Mouse (Mus musculus) neural tube, embryonic 11.5 days (tissue): ENCODE data around the gene Cds2. TPM values are rescaled to one million over a fixed set of nuclear protein-coding genes. Genes with fewer than 3 reads are reported as not detected.

Source experiments
- ATAC-seq: fragments of 200-750 bp; cut with Nextera tagmentation; 2 replicates; pipeline ENCODE4 v1.8.0; 2017; ENCODE audit warnings: moderate number of reproducible peaks, mild to moderate bottlenecking, moderate TSS enrichment, moderate library complexity; ENCODE audit not compliant: insufficient read depth, low FRiP score, low TSS enrichment
- DNase-seq: peaks from one replicate; pipeline ENCODE4 v3.0.0-alpha.2; 2015; ENCODE audit warnings: low spot score
- H3K27ac ChIP-seq: fragments of 300-500 bp; sonication (generic); 2 replicates; pipeline ENCODE4 v1.5.1; 2014; ENCODE audit warnings: low read depth, mild to moderate bottlenecking, low read length
- H3K27me3 ChIP-seq: fragments of 300-500 bp; sonication (generic); 2 replicates; pipeline ENCODE4 v1.6.1; 2014; ENCODE audit warnings: mild to moderate bottlenecking, low read length, mixed read lengths; ENCODE audit not compliant: control insufficient read depth, insufficient read depth
- H3K36me3 ChIP-seq: fragments of 300-500 bp; sonication (generic); 2 replicates; pipeline ENCODE4 v1.6.1; 2014; ENCODE audit warnings: mild to moderate bottlenecking, low read length, moderate library complexity, mixed read lengths; ENCODE audit not compliant: control insufficient read depth, insufficient read depth
- H3K4me1 ChIP-seq: fragments of 300-500 bp; sonication (generic); 2 replicates; pipeline ENCODE4 v1.6.1; 2014; ENCODE audit warnings: low read length, mixed read lengths; ENCODE audit not compliant: control insufficient read depth, insufficient read depth
- H3K4me2 ChIP-seq: fragments of 300-500 bp; sonication (generic); 2 replicates; pipeline ENCODE4 v1.6.1; 2014; ENCODE audit warnings: low read depth, mild to moderate bottlenecking, moderate library complexity
- H3K4me3 ChIP-seq: fragments of 300-500 bp; sonication (generic); 2 replicates; pipeline ENCODE4 v1.5.1; 2014; ENCODE audit warnings: low read depth, low read length
- H3K9ac ChIP-seq: fragments of 300-500 bp; sonication (generic); 2 replicates; pipeline ENCODE4 v1.6.1; 2014; ENCODE audit warnings: mild to moderate bottlenecking, low read length
- H3K9me3 ChIP-seq: fragments of 300-500 bp; sonication (generic); 2 replicates; pipeline ENCODE4 v1.6.1; 2016; ENCODE audit warnings: low read length; ENCODE audit not compliant: control insufficient read depth
- WGBS: fragments of 180-500 bp; shearing (Covaris S2); extraction: QIAGEN DNeasy Blood & Tissue Kit; methylation state at CpG from one replicate; pipeline ENCODE4 v1.1.7; 2014; 5-methylcytosine and 5-hydroxymethylcytosine counted together
- polyA plus RNA-seq: library from polyadenylated mRNA; unstranded; fragments of >200 nt; fragmentation: Nextera tagmentation; extraction: Ambion mirVana; gene quantifications from 2 replicates; pipeline ENCODE4 v1.2.1, GENCODE M21; 2014

Gene Cds2
- polyA plus RNA-seq, 1 experiment from 2014 or later, result 37.6 TPM

DNA sequence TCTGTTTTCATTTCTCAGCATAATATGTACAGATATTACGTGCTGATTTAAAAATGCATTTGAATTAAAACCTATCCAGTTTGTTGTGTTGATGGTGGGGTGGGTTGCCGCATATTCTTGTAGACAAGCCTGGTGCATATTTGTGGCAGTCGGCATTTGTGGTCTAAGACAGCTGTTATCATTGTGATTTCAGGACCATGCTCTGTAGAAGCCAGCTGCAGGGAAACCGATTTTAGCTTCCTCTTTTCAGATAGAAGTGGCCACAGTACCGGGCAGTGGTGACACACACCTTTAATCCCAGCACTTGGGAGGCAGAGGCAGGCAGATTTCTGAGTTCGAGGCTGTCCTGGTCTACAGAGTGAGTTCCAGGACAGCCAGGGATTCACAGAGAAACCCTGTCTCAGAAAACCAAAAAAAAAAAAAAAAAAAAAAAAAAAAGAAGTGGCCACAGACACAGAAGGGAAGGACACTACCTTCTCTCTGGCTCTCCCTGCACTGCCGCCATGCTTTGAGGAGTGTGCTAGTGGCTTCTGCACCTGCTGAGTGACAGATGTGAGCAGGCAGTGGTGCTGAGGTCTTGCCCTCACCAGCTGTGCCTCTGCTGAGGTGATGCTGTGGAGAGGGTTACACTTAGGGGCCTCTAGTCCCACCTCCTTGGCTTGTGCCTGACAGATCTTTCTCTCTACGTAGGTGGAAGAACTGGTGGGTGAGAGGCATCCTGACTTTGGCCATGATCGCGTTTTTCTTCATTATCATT lies 30.9 kb downstream of the Cds2 start:
- H3K36me3 ChIP-seq, result no peaks in the 10 kb centered on the region
- DNase-seq (no peak), ATAC-seq (no peak)
- WGBS, result 87% methylated on average over 10 of the region's 10 CpGs
- no peak overlapping the region for H3K27ac ChIP-seq
- no peaks in the 10 kb centered on the region for H3K27me3 ChIP-seq
- H3K4me1 ChIP-seq, result peaks cover 3% of the 10 kb centered on the region; the same call in 1 of the 2 replicates
- no peaks in the 10 kb centered on the region for H3K9me3 ChIP-seq
- H3K4me2 ChIP-seq, result no peak overlapping the region
- no peak overlapping the region for H3K9ac ChIP-seq
- no peak overlapping the region for H3K4me3 ChIP-seq

DNA sequence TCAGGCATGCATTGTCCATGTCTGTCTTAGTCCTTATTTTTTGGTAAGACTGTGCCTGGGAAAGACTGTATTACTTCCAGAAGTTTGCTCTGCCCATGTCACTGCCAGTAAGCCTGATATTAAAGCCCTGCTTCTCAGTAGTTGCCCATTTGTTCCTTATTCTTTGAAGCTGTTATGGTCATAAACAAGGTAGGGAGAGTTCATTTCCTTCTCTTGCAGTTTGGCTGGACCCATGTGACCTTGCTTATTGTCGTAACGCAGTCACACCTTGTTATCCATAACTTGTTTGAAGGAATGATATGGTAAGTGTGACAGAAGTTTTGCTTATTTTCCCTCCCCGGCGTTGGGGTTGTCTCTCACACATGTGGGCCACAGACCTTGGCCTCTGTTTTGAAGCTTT lies 35.3 kb downstream of the Cds2 start:
- no peak overlapping the region for H3K27ac ChIP-seq
- ATAC-seq, result no peak
- 97% methylated on average over 4 of the region's 4 CpGs for WGBS
- peaks cover 5% of the 10 kb centered on the region for H3K36me3 ChIP-seq
- H3K4me1 ChIP-seq, result no peaks in the 10 kb centered on the region
- no peak overlapping the region for H3K9ac ChIP-seq
- H3K9me3 ChIP-seq, result no peaks in the 10 kb centered on the region
- no peak overlapping the region for H3K4me2 ChIP-seq
- no peak for DNase-seq
- H3K4me3 ChIP-seq, result no peak overlapping the region
- no peaks in the 10 kb centered on the region for H3K27me3 ChIP-seq

DNA sequence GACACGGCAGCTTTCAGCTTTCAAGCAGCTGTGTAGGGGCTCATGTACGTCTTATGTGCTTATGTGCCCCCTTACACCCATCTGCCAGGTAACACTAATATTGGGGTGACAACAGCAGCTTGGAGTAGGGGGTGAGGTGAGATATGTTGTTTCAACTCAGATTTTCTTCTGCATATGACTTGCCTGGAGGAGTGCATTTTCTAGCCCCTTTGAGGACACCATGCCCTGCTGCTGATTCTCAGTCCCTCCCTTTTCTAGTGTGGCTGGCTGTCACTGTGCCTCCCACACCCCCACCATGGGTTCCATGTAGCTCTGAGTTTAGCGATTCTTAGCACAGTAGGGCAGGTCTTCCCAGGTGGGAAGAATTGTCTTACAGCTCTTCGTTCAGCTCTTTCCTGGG lies 38.5 kb downstream of the Cds2 start:
- Histone ChIP-seq H3K9me3 (no peaks in the 10 kb centered on the region), H3K9ac (no peak overlapping the region), H3K27ac (no peak overlapping the region), H3K4me3 (no peak overlapping the region), H3K27me3 (no peaks in the 10 kb centered on the region), H3K4me1 (no peaks in the 10 kb centered on the region), H3K4me2 (no peak overlapping the region), H3K36me3 (peaks cover 5% of the 10 kb centered on the region)
- ATAC-seq (no peak), DNase-seq (no peak)
- WGBS, result 99% methylated on average over 4 of the region's 4 CpGs

DNA sequence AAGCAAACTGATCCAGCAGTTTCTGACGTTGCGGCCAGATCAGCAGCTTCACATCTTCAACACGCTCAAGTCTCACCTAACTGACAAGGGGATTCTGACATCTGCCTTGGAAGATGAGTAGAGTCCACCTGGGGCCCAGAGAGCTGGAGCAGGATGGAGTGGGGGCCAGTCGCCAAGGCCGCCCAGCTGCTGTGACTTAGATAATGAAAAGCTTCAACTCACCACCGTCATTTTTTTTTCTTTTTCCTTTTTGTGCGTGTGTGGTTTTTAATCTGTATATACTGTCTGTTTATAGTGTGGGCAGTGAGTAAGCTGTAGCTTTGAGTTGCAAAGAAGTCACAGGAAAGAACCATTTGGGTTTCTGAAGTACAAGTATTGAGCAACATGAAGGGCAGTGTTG lies 42.2 kb downstream of the Cds2 start:
- ATAC-seq (no peak), DNase-seq (no peak)
- no peak overlapping the region for H3K4me2 ChIP-seq
- WGBS, result 94% methylated on average over 7 of the region's 7 CpGs
- H3K4me3 ChIP-seq, result no peak overlapping the region
- no peaks in the 10 kb centered on the region for H3K27me3 ChIP-seq
- no peak overlapping the region for H3K9ac ChIP-seq
- no peaks in the 10 kb centered on the region for H3K4me1 ChIP-seq
- peaks cover 8% of the 10 kb centered on the region for H3K36me3 ChIP-seq
- no peak overlapping the region for H3K27ac ChIP-seq
- no peaks in the 10 kb centered on the region for H3K9me3 ChIP-seq

DNA sequence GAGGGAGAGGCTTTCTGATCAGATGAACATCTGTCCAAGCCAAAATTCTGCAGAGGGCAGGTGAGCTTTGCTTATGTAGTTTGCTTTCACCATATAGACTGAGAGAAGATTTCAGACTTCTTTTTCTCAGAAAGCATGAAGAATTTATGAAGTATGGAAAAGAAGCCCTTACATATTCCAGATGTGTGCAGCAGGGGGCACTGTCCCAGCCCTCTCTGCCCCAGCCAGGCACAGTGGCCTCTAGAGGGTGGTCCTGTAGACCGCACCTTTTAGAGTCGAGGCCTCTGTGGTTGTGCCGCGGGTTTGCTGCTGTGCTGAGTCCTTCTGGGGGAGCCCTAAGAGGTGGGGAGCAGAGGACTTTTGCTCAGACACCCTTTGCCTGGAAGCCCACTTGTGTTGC lies 43.0 kb downstream of the Cds2 start:
- no peak overlapping the region for H3K27ac ChIP-seq
- no peaks in the 10 kb centered on the region for H3K9me3 ChIP-seq
- no peak overlapping the region for H3K4me2 ChIP-seq
- DNase-seq (no peak), ATAC-seq (no peak)
- H3K36me3 ChIP-seq, result peaks cover 8% of the 10 kb centered on the region
- H3K27me3 ChIP-seq, result no peaks in the 10 kb centered on the region
- H3K4me3 ChIP-seq, result no peak overlapping the region
- no peaks in the 10 kb centered on the region for H3K4me1 ChIP-seq
- H3K9ac ChIP-seq, result no peak overlapping the region
- WGBS, result 62% methylated on average over 4 of the region's 4 CpGs

DNA sequence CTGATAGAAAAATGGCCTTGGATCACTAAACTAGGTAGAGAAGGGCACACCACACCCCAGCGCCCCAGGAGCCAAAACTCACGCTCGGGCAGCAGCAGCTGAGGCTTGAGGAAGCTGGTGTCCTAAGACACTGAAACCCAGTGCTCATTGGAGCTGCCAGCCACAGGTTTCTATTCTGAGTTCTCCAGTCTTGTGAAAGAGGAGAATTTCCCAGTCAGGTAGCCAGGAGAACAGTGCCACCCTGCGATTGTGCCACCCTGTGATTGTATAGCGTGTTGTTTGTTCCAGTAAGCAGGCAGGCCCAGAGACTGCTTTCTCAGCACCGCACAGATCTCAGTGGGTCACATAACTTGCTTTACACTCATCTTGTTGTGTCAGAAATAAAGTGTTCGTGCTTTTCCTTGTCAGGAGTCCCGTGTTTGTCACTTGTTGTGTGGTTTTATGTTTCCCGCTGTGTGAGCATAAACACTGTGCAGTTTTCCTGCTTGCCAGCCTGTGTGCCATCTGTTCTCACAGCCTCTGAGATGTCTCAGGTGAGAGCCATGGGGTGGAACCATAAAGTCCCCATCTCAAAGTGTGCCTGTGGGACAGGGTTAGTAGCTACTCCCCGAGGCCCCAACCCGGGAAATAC lies 44.4 kb downstream of the Cds2 start:
- no peak for ATAC-seq
- Histone ChIP-seq H3K27me3 (no peaks in the 10 kb centered on the region), H3K27ac (no peak overlapping the region), H3K4me3 (no peak overlapping the region), H3K9me3 (no peaks in the 10 kb centered on the region), H3K4me1 (no peaks in the 10 kb centered on the region), H3K9ac (no peak overlapping the region), H3K4me2 (no peak overlapping the region), H3K36me3 (peaks cover 3% of the 10 kb centered on the region)
- WGBS, result 94% methylated on average over 11 of the region's 11 CpGs
- DNase-seq, result no peak

DNA sequence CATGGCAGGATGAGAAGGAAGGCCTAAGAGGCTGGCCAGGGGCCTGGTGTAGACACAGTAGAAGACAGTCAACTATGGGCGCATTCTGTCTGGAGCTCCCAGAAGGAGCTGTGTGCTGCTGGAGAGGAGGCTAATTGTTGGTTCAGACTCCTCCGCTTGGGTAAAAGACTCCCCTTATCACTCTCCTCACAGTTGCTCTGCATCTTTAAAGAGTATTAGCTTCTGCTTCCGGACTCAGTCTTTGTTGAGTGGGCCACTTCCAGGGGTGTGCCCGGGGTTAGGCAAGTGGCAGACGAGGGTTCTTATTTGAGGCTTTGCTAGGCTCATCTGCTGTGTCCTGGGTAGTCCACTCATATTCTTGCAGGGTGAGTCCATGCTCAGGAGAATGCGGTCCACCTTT lies 45.9 kb downstream of the Cds2 start:
- Histone ChIP-seq H3K4me3 (no peak overlapping the region), H3K9me3 (no peaks in the 10 kb centered on the region), H3K9ac (no peak overlapping the region), H3K4me1 (no peaks in the 10 kb centered on the region), H3K4me2 (no peak overlapping the region), H3K27me3 (no peaks in the 10 kb centered on the region), H3K36me3 (peaks cover 3% of the 10 kb centered on the region; the same call in 1 of the 2 replicates), H3K27ac (no peak overlapping the region)
- WGBS, result 94% methylated on average over 6 of the region's 6 CpGs
- ATAC-seq, result no peak
- no peak for DNase-seq

DNA sequence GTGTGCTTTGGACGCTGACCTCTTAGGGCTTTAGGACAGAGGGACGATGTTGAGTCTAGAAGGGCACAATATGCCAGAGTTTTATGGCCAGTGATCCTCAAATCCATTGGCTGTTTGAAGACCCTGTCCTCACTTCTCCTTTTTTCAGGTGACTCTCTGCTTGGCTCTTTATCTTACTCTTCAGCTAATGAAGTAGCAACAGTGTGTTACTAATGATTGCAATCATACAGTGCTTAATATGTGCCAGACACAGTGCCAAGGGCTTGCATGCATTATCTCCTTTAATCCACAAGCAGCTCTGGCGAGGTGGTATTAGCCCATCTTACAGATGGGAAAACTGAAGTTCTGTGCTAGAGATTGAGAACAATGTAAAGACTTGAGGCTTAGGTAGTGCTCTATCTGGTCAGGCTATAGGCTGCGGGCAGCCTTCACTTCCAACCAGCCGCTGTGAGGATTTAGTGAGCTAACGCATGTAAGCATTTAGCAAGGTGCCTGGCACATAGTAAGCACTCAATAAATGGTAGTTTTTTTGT lies 46.5 kb downstream of the Cds2 start:
- H3K36me3 ChIP-seq, result peaks cover 3% of the 10 kb centered on the region; the same call in 1 of the 2 replicates
- no peak overlapping the region for H3K27ac ChIP-seq
- no peaks in the 10 kb centered on the region for H3K27me3 ChIP-seq
- H3K9me3 ChIP-seq, result no peaks in the 10 kb centered on the region
- no peak overlapping the region for H3K4me2 ChIP-seq
- 96% methylated on average over 6 of the region's 6 CpGs for WGBS
- H3K4me3 ChIP-seq, result no peak overlapping the region
- DNase-seq (no peak), ATAC-seq (no peak)
- no peaks in the 10 kb centered on the region for H3K4me1 ChIP-seq
- no peak overlapping the region for H3K9ac ChIP-seq

DNA sequence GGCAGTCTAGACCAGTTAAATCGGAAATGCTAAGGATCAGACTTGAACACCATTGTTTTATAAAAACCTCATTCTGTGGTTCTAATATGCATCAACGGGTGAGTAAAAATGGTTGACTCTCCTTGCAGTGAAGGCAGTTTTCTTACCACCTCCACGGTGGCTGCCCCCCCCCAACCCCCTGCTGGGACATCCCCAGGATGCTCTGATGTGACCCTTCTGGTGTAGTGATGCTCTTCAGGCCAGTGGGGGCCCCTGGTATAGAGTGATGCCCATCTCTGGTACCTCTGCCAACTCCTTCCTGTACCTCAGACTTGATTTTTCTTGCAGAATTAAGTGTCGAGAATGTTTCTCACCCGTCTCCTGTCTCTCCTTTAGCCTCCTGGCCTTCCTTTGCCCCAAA lies 49.7 kb downstream of the Cds2 start:
- Histone ChIP-seq H3K9ac (no peak overlapping the region), H3K4me1 (no peaks in the 10 kb centered on the region), H3K36me3 (no peaks in the 10 kb centered on the region; the same call in 1 of the 2 replicates), H3K27me3 (no peaks in the 10 kb centered on the region), H3K4me2 (no peak overlapping the region), H3K9me3 (no peaks in the 10 kb centered on the region), H3K27ac (no peak overlapping the region), H3K4me3 (no peak overlapping the region)
- DNase-seq, result no peak
- ATAC-seq, result no peak
- 86% methylated on average over 5 of the region's 5 CpGs for WGBS
